Mouse (Mus musculus) heart, embryonic 14.5 days (tissue): ENCODE data around the gene Pkig. TPM values are rescaled to one million over a fixed set of nuclear protein-coding genes. Genes with fewer than 3 reads are reported as not detected.
"Not testable (repeated sequence)": the region's sequence is repeated elsewhere in the genome, so short reads cannot be mapped to it uniquely, and the experiment has no call there.

Experiments used
- ATAC-seq: fragments of 200-750 bp; cut with Nextera tagmentation; 2 replicates; pipeline ENCODE4 v1.8.0; 2017; ENCODE audit warnings: low read depth, moderate TSS enrichment; ENCODE audit not compliant: insufficient number of reproducible peaks, insufficient read depth, low FRiP score
- H3K27ac ChIP-seq, 2 experiments: fragments of 200-500 bp in 1 of 2; fragments of 300-500 bp in 1 of 2; sonication (generic) in 1 of 2; replicated peaks in 1 of 2; 2 replicates each; pipeline ENCODE4 v1.5.1; 2012 to 2014; ENCODE audit warnings: low read depth in 2 of 2, low read length in 2 of 2, control low read depth in 1 of 2, mild to moderate bottlenecking in 1 of 2, mixed read lengths in 1 of 2; ENCODE audit not compliant: control insufficient read depth in 1 of 2, insufficient read depth in 1 of 2
- H3K27me3 ChIP-seq: fragments of 300-500 bp; sonication (generic); 2 replicates; pipeline ENCODE4 v1.6.1; 2014; ENCODE audit warnings: mild to moderate bottlenecking, low read length, control low read depth; ENCODE audit not compliant: control insufficient read depth, insufficient read depth
- H3K36me3 ChIP-seq: fragments of 300-500 bp; sonication (generic); 2 replicates; pipeline ENCODE4 v1.6.1; 2014; ENCODE audit warnings: mild to moderate bottlenecking, control low read depth, low read length, mixed read lengths; ENCODE audit not compliant: control insufficient read depth, insufficient read depth
- H3K4me1 ChIP-seq, 2 experiments: fragments of 200-500 bp in 1 of 2; fragments of 300-500 bp in 1 of 2; sonication (generic) in 1 of 2; 2 replicates each; pipeline ENCODE4 v1.6.1; 2012 to 2014; ENCODE audit warnings: low read length in 2 of 2, control low read depth in 1 of 2, mixed read lengths in 1 of 2; ENCODE audit not compliant: control insufficient read depth in 2 of 2, insufficient read depth in 2 of 2
- H3K4me2 ChIP-seq: fragments of 300-500 bp; sonication (generic); 2 replicates; pipeline ENCODE4 v1.6.1; 2014; ENCODE audit warnings: mild to moderate bottlenecking, low read length
- H3K4me3 ChIP-seq, 2 experiments: fragments of 200-500 bp in 1 of 2; fragments of 300-500 bp in 1 of 2; sonication (generic) in 1 of 2; 2 replicates each; pipeline ENCODE4 v1.5.1; 2012 to 2014; ENCODE audit warnings: low read length in 2 of 2, mild to moderate bottlenecking in 2 of 2, control low read depth in 1 of 2, low read depth in 1 of 2, moderate library complexity in 1 of 2; ENCODE audit not compliant: control insufficient read depth in 1 of 2, insufficient read depth in 1 of 2
- H3K9ac ChIP-seq: fragments of 300-500 bp; sonication (generic); 2 replicates; pipeline ENCODE4 v1.6.1; 2014; ENCODE audit warnings: mild to moderate bottlenecking, low read length
- H3K9me3 ChIP-seq: fragments of 300-500 bp; sonication (generic); 2 replicates; pipeline ENCODE4 v1.6.1; 2016; ENCODE audit warnings: low read length, control low read depth; ENCODE audit not compliant: control insufficient read depth
- WGBS: fragments of 180-500 bp; shearing (Covaris S2); extraction: QIAGEN DNeasy Blood & Tissue Kit; methylation state at CpG from one replicate; pipeline ENCODE4 v1.1.7; 2014; 5-methylcytosine and 5-hydroxymethylcytosine counted together
- polyA plus RNA-seq: library from polyadenylated mRNA; unstranded; fragments of >200 nt; fragmentation: Nextera tagmentation; extraction: Ambion mirVana; gene quantifications from 2 replicates; pipeline ENCODE4 v1.2.1, GENCODE M21; 2014

Pkig gene
- polyA plus RNA-seq, 1 experiment from 2014 or later, result 324 TPM

DNA sequence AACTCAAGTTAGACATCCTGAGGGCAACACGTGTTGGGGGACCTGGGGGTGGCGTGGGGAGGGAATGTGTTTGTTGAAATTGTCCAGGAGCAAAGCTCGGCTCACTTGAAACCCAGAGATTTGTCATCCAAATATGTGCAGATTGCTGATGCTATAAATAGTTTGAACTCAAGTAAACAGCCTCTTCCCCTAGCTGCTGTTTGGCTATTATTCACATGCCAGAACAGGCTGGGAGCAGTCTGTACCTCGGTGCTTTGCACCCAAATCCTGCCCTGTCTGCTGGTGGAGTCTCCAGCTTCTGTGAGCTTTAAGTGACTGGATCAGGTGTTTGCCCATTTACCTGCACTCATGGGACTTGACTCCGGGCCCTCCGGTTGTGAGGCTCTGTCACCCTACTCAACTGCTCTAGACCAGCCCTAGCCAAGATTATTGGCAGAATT, 27.6 kb downstream of the Pkig start:
- WGBS, result 8% methylated on average over 6 of the region's 6 CpGs
- peaks cover 47 to 88% of the 10 kb centered on the region in 2 experiments for H3K4me1 ChIP-seq
- H3K4me2 ChIP-seq, result peak overlapping the region; percentile 50
- ATAC-seq, result peak; percentile 83
- H3K9ac ChIP-seq, result peak overlapping the region; percentile 69
- peak overlapping the region; percentile 96 to 99 for H3K27ac ChIP-seq
- H3K4me3 ChIP-seq, result 0 out of 4 replicates have a peak overlapping the region, but pooled peaks of 1 of the 2 experiments have one; percentile 1
- H3K27me3 ChIP-seq, result no peaks in the 10 kb centered on the region
- H3K36me3 ChIP-seq, result no peaks in the 10 kb centered on the region
- H3K9me3 ChIP-seq, result peaks cover 3% of the 10 kb centered on the region; the same call in 1 of the 2 replicates

- peak overlapping the region; percentile 50 for H3K4me2 ChIP-seq
- H3K9ac ChIP-seq, result peak overlapping the region; percentile 69
- H3K4me1 ChIP-seq, result peaks cover 50 to 90% of the 10 kb centered on the region in 2 experiments
- WGBS, result 18% methylated on average over 5 of the region's 5 CpGs
- no peaks in the 10 kb centered on the region for H3K9me3 ChIP-seq
- H3K36me3 ChIP-seq, result no peaks in the 10 kb centered on the region
- ATAC-seq, result no peak
- no peak overlapping the region for H3K4me3 ChIP-seq
- H3K27ac ChIP-seq, result peak overlapping the region; percentile 96 to 99
- H3K27me3 ChIP-seq, result no peaks in the 10 kb centered on the region
These were observed 28.0 kb downstream of the Pkig start for GRCm38 (mm10) chr2:163686233-163686632.

DNA sequence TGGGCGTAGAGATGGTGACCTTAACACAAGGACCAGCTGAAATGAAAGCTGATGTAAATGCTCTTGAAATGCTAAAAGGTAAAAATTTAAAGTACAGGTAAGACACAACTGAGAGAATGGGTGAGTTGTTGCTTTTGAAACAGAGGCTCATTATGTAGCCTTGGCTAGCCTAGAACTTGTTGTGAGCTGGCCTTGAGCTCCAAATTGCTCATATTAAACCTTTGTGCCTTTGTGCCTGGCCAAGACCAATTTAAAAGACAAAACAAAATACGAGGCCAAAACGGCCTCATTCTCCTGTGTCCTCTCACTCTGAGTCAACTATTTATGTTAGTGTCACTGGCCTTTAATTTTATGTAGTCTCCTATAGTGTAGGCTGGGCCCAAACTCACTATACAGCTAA, 28.7 kb downstream of the Pkig start:
- WGBS, result 84% methylated on average over 3 of the region's 3 CpGs
- Histone ChIP-seq H3K9me3 (no peaks in the 10 kb centered on the region), H3K9ac (peak overlapping the region; percentile 69), H3K4me2 (peak overlapping the region; percentile 50), H3K27ac (peak overlapping the region; percentile 96 to 99), H3K36me3 (no peaks in the 10 kb centered on the region), H3K27me3 (no peaks in the 10 kb centered on the region), H3K4me3 (no peak overlapping the region), H3K4me1 (peaks cover 52 to 85% of the 10 kb centered on the region in 2 experiments)
- no peak for ATAC-seq

- H3K36me3 ChIP-seq, H3K27me3 ChIP-seq, H3K4me2 ChIP-seq, H3K4me3 ChIP-seq, H3K9me3 ChIP-seq: not testable (repeated sequence)
- ATAC-seq, result 0 out of 2 replicates have a peak, but pooled peaks have one; percentile 3
- Histone ChIP-seq H3K9ac (0 out of 2 replicates have a peak overlapping the region, but pooled peaks have one; percentile 4), H3K27ac (peak overlapping the region; percentile 77 to 96), H3K4me1 (peaks cover 62 to 89% of the 10 kb centered on the region in 2 experiments)
- WGBS, result 18% methylated on average over 1 of the region's 1 CpGs
These were observed 30.2 kb downstream of the Pkig start for GRCm38 (mm10) chr2:163688377-163688776.

GRCm38 (mm10) chr2:163689771-163690170, 31.6 kb downstream of the Pkig start:
- H3K4me1 ChIP-seq, result peaks cover 65 to 91% of the 10 kb centered on the region in 2 experiments
- H3K4me2 ChIP-seq, result no peak overlapping the region
- 66% methylated on average over 3 of the region's 3 CpGs for WGBS
- H3K36me3 ChIP-seq, result no peaks in the 10 kb centered on the region
- H3K9me3 ChIP-seq, result no peaks in the 10 kb centered on the region
- peak overlapping the region; percentile 60 to 96 for H3K27ac ChIP-seq
- no peak overlapping the region for H3K4me3 ChIP-seq
- H3K27me3 ChIP-seq, result no peaks in the 10 kb centered on the region
- H3K9ac ChIP-seq, result peak overlapping the region; percentile 32; the same call in 1 of the 2 replicates
- no peak for ATAC-seq

GRCm38 (mm10) chr2:163690409-163691304, 32.5 kb downstream of the Pkig start:
- Histone ChIP-seq H3K9ac (peak overlapping the region; percentile 52), H3K27me3 (no peaks in the 10 kb centered on the region), H3K4me2 (no peak overlapping the region), H3K4me1 (peaks cover 60 to 83% of the 10 kb centered on the region in 2 experiments), H3K36me3 (no peaks in the 10 kb centered on the region), H3K27ac (peak overlapping the region; percentile 76 to 96), H3K9me3 (no peaks in the 10 kb centered on the region), H3K4me3 (no peak overlapping the region)
- WGBS, result 58% methylated on average over 8 of the region's 8 CpGs
- ATAC-seq, result no peak

DNA sequence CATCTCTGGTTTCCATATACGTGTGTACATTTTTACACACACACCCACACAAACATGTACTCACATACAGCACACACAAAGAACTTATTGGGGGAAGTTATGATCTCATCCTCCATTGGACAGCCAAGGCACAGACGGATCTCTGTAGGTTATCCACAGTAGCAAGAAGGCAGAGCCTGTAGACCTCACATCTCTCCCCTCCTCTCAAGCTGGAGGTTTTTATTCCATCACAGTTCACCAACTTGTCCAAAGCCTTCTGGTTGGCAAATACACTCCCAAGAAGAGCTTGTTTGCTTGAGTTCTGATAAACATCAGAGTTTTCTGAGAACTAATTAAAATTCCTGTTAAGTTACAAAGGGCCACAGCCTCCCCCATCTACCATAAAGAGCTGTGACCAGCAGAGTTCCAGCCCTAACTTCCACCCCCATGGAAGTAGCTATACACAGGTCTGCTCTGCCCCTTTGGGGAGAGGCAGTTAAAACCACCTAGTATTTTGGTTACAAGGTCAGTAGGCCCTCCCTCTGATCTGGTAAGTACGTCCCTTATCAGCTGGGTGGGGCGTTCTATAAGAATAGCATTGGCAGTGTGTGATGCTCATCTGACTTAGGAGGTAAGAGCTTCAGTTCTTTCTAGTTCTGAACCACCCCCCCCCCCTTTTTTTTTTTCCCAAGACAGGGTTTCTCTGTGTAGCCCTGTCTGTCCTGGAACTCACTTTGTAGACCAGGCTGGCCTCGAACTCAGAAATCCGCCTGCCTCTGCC, 33.8 kb downstream of the Pkig start:
- Histone ChIP-seq H3K27me3 (no peaks in the 10 kb centered on the region), H3K36me3 (no peaks in the 10 kb centered on the region), H3K4me3 (no peak overlapping the region), H3K4me1 (peaks cover 58 to 83% of the 10 kb centered on the region in 2 experiments), H3K27ac (peak overlapping the region; percentile 27 to 56; a peak in 2 of 4 replicates), H3K9ac (no peak overlapping the region), H3K9me3 (no peaks in the 10 kb centered on the region), H3K4me2 (no peak overlapping the region)
- no peak for ATAC-seq
- WGBS, result 65% methylated on average over 6 of the region's 6 CpGs
